Mouse (Mus musculus): ENCODE measurements around the gene Gm3604. TPM values are rescaled to one million over a fixed set of nuclear protein-coding genes. Genes with fewer than 3 reads are reported as not detected.
"Not testable (repeated sequence)": the region's sequence is repeated elsewhere in the genome, so short reads cannot be mapped to it uniquely, and the experiment has no call there.

Gm3604 gene
- 1 to 10 TPM; 1.1 to 1.6 TPM for total RNA-seq (2021)

- peak; percentile 66 for DNase-seq
Measured at GRCm38 (mm10) chr13:62382952-62383351, at the start of gene Gm3604. Gene Gm3604 (minus strand): TSS chr13:62383177.

DNA sequence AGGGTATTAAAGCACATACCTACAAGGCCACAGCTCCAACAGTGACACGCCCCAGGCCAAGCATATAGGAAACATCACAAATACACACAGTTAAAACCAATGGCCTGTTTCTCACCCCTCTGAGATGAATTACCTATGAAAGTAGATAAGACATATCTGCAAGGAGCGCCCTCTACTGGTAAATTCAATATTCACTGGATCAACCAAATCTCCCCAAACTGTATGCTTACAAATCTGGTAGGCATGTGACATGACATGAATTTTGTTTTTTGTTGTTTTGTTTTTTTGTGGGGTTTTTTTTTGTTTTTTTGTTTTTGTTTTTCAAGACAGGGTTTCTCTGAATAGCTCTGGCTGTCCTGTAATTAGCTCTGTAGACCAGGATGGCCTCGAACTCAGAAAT lies 16.2 kb upstream of the Gm3604 start:
- DNase-seq = not testable (repeated sequence)

DNA sequence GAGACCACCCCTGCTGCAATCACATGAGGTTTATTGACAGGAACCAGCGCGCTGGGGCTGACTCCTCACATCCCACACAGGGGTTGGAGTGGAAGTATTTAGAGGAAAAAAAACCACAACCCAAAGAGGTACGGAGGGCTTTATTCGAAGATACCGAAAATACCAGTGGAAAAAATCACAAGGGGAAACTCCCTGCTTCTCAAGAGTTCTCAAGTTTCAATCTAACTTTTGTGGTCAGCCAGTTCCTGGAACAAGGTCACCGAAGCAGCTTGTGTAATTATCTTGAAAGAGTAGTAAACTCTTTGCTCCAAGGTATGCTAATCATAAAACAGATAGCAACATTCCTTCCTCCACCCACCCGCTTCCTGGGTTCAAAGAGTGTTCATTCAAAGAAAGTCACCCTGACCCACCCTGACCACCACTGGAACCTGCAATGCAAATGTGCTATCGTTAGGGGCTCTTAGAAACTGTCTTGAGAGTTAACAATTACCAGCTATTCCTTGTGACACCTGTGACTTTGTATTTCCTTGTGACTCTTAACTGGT lies 7.2 kb upstream of the Gm3604 start:
- not testable (repeated sequence) for DNase-seq

GRCm38 (mm10) chr13:62331786-62332185 lies 51.2 kb downstream of the Gm3604 start:
- no peak for DNase-seq

GRCm38 (mm10) chr13:62331381-62331780 lies 51.6 kb downstream of the Gm3604 start:
- DNase-seq = no peak

Small RNA genes lying within 50 kb of the gene (microRNA-seq; reads per million reads assigned to microRNA genes)
- 0 reads per million in 2 experiments for gene Gm25933

Other genes with a start within 250 kb of the Gm3604 start
- 10 to 100 TPM in 1 of 2 experiments, 1 to 10 TPM in 1; 8.2 to 10.2 TPM for gene Gm49359, start 83.7 kb upstream of the Gm3604 start, total RNA-seq (2021)
- gene Zfp935, start 175.3 kb upstream of the Gm3604 start, total RNA-seq (2021) = under 1 TPM; 0.48 to 0.97 TPM
- gene Zfp934, start 188.0 kb upstream of the Gm3604 start, total RNA-seq (2021) = 1 to 10 TPM; 7.6 to 9.6 TPM
- 1 to 10 TPM; 3.0 to 4.3 TPM for gene 6720489N17Rik, start 241.0 kb upstream of the Gm3604 start, total RNA-seq (2021)